ENCODE assay signal across 11 mouse cellular contexts in genomic region chr7:114356381-114356780, GRCm38 (mm10). TPM values are rescaled to one million over a fixed set of nuclear protein-coding genes. Genes with fewer than 3 reads are reported as not detected.
DNase-seq lines count a peak whose midpoint lies in the region; ATAC-seq and TF ChIP-seq lines count a peak whose summit lies in the region.
"Had no signal": no experiment of that assay in that cellular context is flagged by ENCODE, and none has a peak within 500 bp of the region (broad histone marks: within the 10 kb centered on the region; RNA-seq: fewer than 3 reads in every experiment).

No protein-coding gene starts in this region.

- peak; percentile 3 for DNase-seq in embryonic facial prominence, embryonic 11.5 days (ENCODE audit: low spot score)
- DNase-seq in embryonic facial prominence, embryonic 10.5 days (ENCODE audit: low spot score), result no peak
- DNase-seq in lung, postnatal 25 days (ENCODE audit: low spot score), result peak; percentile 54
- no peak for DNase-seq in lung, adult 2 months
- peak; percentile 39 for DNase-seq in induced T-regulatory cell, adult 2 months (ENCODE audit: low read depth)
- DNase-seq in spleen, postnatal 36 days (ENCODE audit: low spot score in 2 of 2), result peak; percentile 47 to 67
- no peak for DNase-seq in embryo, embryonic 10 days (ENCODE audit: low spot score)
- no peak for DNase-seq in gastrocnemius, postnatal 14 days
- DNase-seq: cerebellum, adult 9-11 months had no signal

- WGBS in embryonic facial prominence, embryonic 11.5 days, result 73% methylated on average over 2 of the region's 2 CpGs
- 87% methylated on average over 2 of the region's 2 CpGs for WGBS in embryonic facial prominence, embryonic 10.5 days
- WGBS in lung, adult 2 months, result 52% methylated on average over 2 of the region's 2 CpGs

- H3K9ac ChIP-seq in embryonic facial prominence, embryonic 11.5 days (replicated peaks; ENCODE audit: low read length), result no peak overlapping the region
- H3K9ac ChIP-seq: heart, embryonic 15.5 days had no signal

- H3K27ac ChIP-seq in embryonic facial prominence, embryonic 11.5 days (replicated peaks; ENCODE audit: low read depth, low read length), result no peak overlapping the region
- H3K27ac ChIP-seq in embryonic facial prominence, embryonic 10.5 days (replicated peaks), result no peak overlapping the region
- H3K27ac ChIP-seq: heart, embryonic 15.5 days had no signal

- intact Hi-C loops in gastrocnemius, postnatal 14 days (cut with DNase I; ENCODE audit: low total_unique reads), result no loop called here

- H3K36me3 ChIP-seq in embryonic facial prominence, embryonic 11.5 days (replicated peaks; ENCODE audit: control insufficient read depth, insufficient read depth, low read depth, low read length), result no peaks in the 10 kb centered on the region
- no peaks in the 10 kb centered on the region for H3K36me3 ChIP-seq in embryonic facial prominence, embryonic 10.5 days (replicated peaks)
- H3K36me3 ChIP-seq: heart, embryonic 15.5 days had no signal

- no peaks in the 10 kb centered on the region for H3K4me1 ChIP-seq in embryonic facial prominence, embryonic 11.5 days (ENCODE audit: control insufficient read depth, insufficient read depth, low read length)
- H3K4me1 ChIP-seq in embryonic facial prominence, embryonic 10.5 days, result no peaks in the 10 kb centered on the region
- no peaks in the 10 kb centered on the region for H3K4me1 ChIP-seq in lung, adult 2 months (ENCODE audit: control insufficient read depth, insufficient read depth, low read length)
- H3K4me1 ChIP-seq: heart, embryonic 15.5 days had no signal

- H3K9me3 ChIP-seq in embryonic facial prominence, embryonic 11.5 days (replicated peaks; ENCODE audit: control insufficient read depth, low read length), result no peaks in the 10 kb centered on the region
- H3K9me3 ChIP-seq in embryonic facial prominence, embryonic 10.5 days, result no peaks in the 10 kb centered on the region
- H3K9me3 ChIP-seq: heart, embryonic 15.5 days had no signal

- H3K27me3 ChIP-seq in embryonic facial prominence, embryonic 11.5 days (ENCODE audit: control insufficient read depth, insufficient read depth, low read length), result no peaks in the 10 kb centered on the region
- H3K27me3 ChIP-seq in embryonic facial prominence, embryonic 10.5 days (replicated peaks; ENCODE audit: low read depth, poor library complexity, severe bottlenecking), result no peaks in the 10 kb centered on the region
- H3K27me3 ChIP-seq: heart, embryonic 15.5 days had no signal

- H3K4me3 ChIP-seq in embryonic facial prominence, embryonic 11.5 days (ENCODE audit: low read depth, low read length), result no peak overlapping the region
- no peak overlapping the region for H3K4me3 ChIP-seq in embryonic facial prominence, embryonic 10.5 days
- no peak overlapping the region for H3K4me3 ChIP-seq in lung, adult 2 months (replicated peaks; ENCODE audit: extremely low read depth, low read depth, low read length)
- H3K4me3 ChIP-seq: heart, embryonic 15.5 days had no signal

- H3K4me2 ChIP-seq in embryonic facial prominence, embryonic 11.5 days (ENCODE audit: low read depth, low read length), result no peak overlapping the region
- H3K4me2 ChIP-seq: heart, embryonic 15.5 days had no signal

- no peak for ATAC-seq in embryonic facial prominence, embryonic 11.5 days (replicated peaks; ENCODE audit: insufficient number of reproducible peaks, low FRiP score, low TSS enrichment, low read depth)
- ATAC-seq: inflammation-experienced regulatory T-cells, adult 6 months had no signal

- TF ChIP-seq CTCF in lung, adult 2 months (IDR thresholded peaks at IDR 0.05; ENCODE audit: insufficient read depth, low read length), result no peak

- no peak for TF ChIP-seq POLR2A in lung, adult 2 months (IDR thresholded peaks at IDR 0.05; ENCODE audit: borderline replicate concordance, extremely low read depth, low read depth, low read length)

RNA-seq across cellular contexts. Expression of gene Pde3b, which starts 58.7 kb away (rescaled TPM):
- polyA plus RNA-seq in embryonic facial prominence, embryonic 11.5 days (2014; fragmentation: Nextera tagmentation; extraction: Ambion mirVana), result 10.2 and 14.3 TPM in 2 replicates
- 8.1 and 10.7 TPM in 2 replicates for polyA plus RNA-seq in embryonic facial prominence, embryonic 10.5 days (2016; fragmentation: Nextera tagmentation; extraction: Ambion mirVana)
- 3.7 and 5.5 TPM in 2 replicates for polyA plus RNA-seq in lung, adult 2 months (2012; rRNA removed)
- 1 to 10 TPM; 3.6 to 4.9 TPM for total RNA-seq in gastrocnemius, postnatal 14 days (2021)

Comparison
In these comparisons a context has a peak if more than half of its experiments do, and no peak if none do; other contexts are left out.
1. DNase-seq: peak in embryonic facial prominence, embryonic 11.5 days (single experiment), lung, postnatal 25 days (single experiment), induced T-regulatory cell, adult 2 months (single experiment) and spleen, postnatal 36 days (2 of 2); none in embryonic facial prominence, embryonic 10.5 days (single experiment), lung, adult 2 months (single experiment), embryo, embryonic 10 days (single experiment) and gastrocnemius, postnatal 14 days (single experiment).